Mouse (Mus musculus): Measurements from ENCODE around the gene Tlr5. TPM values are rescaled to one million over a fixed set of nuclear protein-coding genes. Genes with fewer than 3 reads are reported as not detected.

The Tlr5 gene
- polyA plus RNA-seq, 1 experiment from 2014 or later: 0.69 TPM

DNA sequence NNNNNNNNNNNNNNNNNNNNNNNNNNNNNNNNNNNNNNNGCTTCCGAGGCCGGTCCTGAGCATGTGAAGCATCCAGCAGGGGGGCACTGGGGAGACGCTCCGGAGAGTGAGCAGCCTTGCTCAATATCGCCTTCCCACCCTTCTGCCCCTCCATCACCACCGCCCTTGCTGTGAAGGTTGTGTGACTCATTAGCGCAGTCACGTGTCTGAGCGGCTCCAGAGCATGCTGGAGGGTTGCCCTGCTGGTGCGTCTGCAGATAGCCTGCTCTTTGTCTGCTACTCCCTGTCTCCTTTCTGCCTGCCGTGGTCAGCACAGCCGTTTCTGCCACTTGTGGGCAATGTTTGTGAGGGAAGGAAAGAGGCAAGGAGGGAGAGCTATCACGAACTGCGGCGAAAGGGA lies 28.4 kb downstream of the Tlr5 start:
- peak; percentile 97 for DNase-seq (ENCODE audit: low spot score)
- no peaks in the 10 kb centered on the region for H3K36me3 ChIP-seq
- no peaks in the 10 kb centered on the region for H3K9me3 ChIP-seq (replicated peaks)
- peaks cover 12% of the 10 kb centered on the region for H3K4me1 ChIP-seq
- peaks cover 6% of the 10 kb centered on the region; the same call in 1 of the 2 replicates for H3K27me3 ChIP-seq (ENCODE audit: low read depth, poor library complexity, severe bottlenecking)
- H3K27ac ChIP-seq: peak overlapping the region; percentile 87
- under 1% methylated on average over 13 of the region's 15 CpGs for WGBS
- peak overlapping the region; percentile 37 for H3K4me3 ChIP-seq

DNA sequence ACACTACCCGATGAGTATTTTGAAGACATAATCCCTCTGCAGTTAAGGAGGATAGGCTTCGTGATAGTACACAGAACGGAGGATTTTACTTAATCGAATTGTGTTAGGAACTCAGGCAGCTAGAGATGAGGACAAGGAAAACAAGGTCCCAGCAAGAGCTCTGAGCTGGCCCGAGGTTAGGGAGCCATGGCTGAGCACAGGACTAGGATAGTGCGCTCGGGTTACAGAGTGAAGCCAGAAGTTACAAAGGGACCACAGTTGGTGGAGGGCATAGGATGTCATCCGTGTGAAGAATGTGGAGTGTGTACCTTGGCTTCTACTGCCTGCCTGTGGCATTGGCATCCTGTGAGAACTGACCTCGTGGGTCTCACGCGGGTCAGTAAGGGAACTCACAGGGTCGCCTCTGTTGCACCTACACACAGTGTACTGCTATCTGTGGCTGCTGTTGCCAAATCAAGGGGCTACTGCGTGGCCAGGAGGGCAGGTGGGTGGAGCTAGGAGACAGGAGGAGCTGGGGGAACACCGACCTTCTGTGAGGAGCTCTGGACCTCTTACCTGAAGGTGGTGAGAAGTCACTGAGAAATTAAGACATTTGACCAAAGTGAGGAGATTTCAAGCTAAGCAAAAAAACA lies 29.0 kb downstream of the Tlr5 start:
- 59% methylated on average over 14 of the region's 14 CpGs for WGBS
- peaks cover 12% of the 10 kb centered on the region for H3K4me1 ChIP-seq
- DNase-seq (ENCODE audit: low spot score): peak; percentile 60
- H3K9me3 ChIP-seq (replicated peaks): no peaks in the 10 kb centered on the region
- peaks cover 6% of the 10 kb centered on the region; the same call in 1 of the 2 replicates for H3K27me3 ChIP-seq (ENCODE audit: low read depth, poor library complexity, severe bottlenecking)
- H3K4me3 ChIP-seq: peak overlapping the region; percentile 37
- H3K27ac ChIP-seq: peak overlapping the region; percentile 87
- no peaks in the 10 kb centered on the region for H3K36me3 ChIP-seq

DNA sequence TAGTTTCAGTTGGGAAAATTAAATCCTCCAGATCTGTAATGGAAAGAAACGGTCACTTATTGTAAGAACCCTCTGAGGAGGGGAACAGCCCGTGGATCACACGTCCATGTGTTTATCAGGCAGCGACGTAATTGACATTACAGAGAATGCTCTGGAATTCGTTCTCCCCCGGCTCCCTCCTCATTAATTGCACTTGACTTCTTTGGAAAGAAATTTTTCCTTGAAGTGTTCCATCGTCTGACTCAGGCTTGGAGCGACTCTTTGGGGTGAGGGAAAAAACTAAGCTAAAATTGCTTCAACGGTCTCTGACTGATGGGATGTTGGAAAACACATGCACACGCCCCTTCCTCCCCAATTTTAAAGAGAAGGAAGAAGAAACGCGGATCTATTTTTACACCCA lies 31.7 kb downstream of the Tlr5 start:
- Histone ChIP-seq H3K4me3 (no peak overlapping the region), H3K4me1 (peaks cover 15% of the 10 kb centered on the region), H3K36me3 (no peaks in the 10 kb centered on the region), H3K9me3 (replicated peaks) (no peaks in the 10 kb centered on the region), H3K27ac (no peak overlapping the region), H3K27me3 (ENCODE audit: low read depth, poor library complexity, severe bottlenecking) (peaks cover 6% of the 10 kb centered on the region; the same call in 1 of the 2 replicates)
- no peak for DNase-seq (ENCODE audit: low spot score)
- 73% methylated on average over 13 of the region's 13 CpGs for WGBS

DNA sequence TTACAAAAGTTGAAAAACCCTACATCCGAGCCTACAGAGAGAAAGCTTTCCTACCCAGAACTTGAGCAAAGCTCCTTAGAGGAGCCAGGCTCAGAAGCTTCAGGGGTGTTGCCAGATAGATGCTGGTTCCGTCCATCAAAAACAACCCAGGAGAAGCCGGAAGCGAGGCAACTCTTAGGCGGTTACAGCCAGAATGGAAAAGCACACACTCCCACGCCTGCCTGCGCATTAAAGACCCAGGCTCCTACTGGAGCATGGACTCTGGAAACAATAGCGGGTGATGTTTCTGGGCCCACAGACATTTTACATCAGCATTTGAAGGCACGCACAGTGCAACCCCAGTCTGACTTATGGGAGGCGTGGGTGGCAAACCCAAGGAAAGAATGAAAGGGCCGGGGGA lies 32.2 kb downstream of the Tlr5 start:
- Histone ChIP-seq H3K4me1 (peaks cover 15% of the 10 kb centered on the region), H3K36me3 (no peaks in the 10 kb centered on the region), H3K27ac (0 out of 2 replicates have a peak overlapping the region, but pooled peaks have one; percentile 53), H3K9me3 (replicated peaks) (no peaks in the 10 kb centered on the region), H3K4me3 (no peak overlapping the region), H3K27me3 (ENCODE audit: low read depth, poor library complexity, severe bottlenecking) (peaks cover 6% of the 10 kb centered on the region; the same call in 1 of the 2 replicates)
- no peak for DNase-seq (ENCODE audit: low spot score)
- WGBS: 95% methylated on average over 11 of the region's 11 CpGs

DNA sequence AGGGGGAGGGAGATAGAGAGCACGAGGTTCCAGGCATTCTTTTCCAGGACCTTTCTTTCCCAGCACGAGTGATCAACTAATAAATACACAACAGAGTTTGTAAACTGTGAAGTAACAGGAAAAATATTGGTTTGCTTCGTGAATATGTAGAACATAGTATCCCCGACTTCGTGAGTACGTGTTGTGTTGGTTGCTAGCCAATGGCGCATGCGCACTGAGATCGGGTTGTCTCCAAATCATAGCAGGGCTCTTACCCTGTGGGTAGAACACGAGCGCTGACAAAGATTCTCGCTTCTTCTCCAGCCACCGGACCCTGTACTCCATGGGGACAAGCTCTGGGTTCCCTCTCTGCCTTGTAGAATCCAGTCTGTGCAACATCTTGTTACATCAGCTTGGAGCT lies 33.2 kb downstream of the Tlr5 start:
- Histone ChIP-seq H3K27ac (no peak overlapping the region), H3K9me3 (replicated peaks) (no peaks in the 10 kb centered on the region), H3K4me3 (no peak overlapping the region), H3K27me3 (ENCODE audit: low read depth, poor library complexity, severe bottlenecking) (no peaks in the 10 kb centered on the region), H3K4me1 (peaks cover 15% of the 10 kb centered on the region), H3K36me3 (no peaks in the 10 kb centered on the region)
- 95% methylated on average over 13 of the region's 13 CpGs for WGBS
- DNase-seq (ENCODE audit: low spot score): no peak

DNA sequence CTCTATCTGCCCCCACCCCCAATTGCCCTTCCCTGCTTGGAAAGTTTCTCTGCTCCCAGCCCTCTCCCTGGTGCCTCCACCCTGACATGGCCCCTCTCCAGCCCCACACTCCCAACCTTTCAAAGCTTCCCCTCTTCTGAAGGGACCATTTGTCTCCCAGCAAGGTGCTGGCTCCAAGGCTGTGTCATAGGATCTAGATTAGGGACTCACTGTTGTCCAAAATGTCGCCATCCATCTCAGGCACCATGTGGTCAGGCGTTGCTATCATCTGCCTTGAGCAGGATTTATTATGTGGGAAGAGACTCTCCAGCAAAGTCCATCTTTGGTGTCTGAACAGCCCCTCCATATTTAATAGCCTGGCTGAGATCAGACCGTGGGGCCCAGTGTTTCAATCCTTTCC lies 34.1 kb downstream of the Tlr5 start:
- H3K27ac ChIP-seq: no peak overlapping the region
- no peaks in the 10 kb centered on the region for H3K27me3 ChIP-seq (ENCODE audit: low read depth, poor library complexity, severe bottlenecking)
- 47% methylated on average over 3 of the region's 3 CpGs for WGBS

DNA sequence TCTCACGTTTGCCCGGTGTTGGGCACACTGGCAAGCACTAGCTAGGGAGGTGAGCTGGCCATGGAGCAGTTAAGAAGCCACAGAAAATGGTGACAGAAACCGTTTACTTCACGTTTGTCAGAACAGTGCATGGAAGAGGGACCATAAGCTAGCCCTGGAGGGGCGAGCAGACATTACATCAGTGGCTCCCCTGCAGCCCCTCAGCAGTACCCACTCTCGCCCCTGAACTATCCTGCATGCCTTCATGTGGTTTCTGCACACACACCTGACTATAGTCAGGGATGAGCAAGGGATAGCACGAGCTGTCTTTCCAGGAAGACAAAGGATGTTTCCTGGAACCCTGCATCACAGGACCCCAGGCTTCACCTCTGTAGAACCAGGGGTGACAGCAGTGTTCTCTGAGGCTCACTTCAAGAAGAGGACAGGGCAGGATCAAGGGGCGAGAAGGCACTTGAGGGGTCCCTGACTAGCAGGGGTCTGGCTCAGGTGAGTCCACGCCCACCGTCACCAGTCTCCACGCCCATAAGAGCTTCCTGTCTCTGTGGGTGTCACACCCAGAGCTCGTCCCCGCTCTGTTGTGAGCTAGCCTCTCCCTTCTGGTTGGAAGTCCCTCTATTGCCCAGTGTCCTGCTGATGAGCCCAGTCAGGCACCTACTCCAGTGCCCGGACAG lies 35.6 kb downstream of the Tlr5 start:
- Histone ChIP-seq H3K27ac (peak overlapping the region; percentile 5; the same call in 1 of the 2 replicates), H3K4me3 (no peak overlapping the region), H3K9me3 (replicated peaks) (no peaks in the 10 kb centered on the region), H3K27me3 (ENCODE audit: low read depth, poor library complexity, severe bottlenecking) (no peaks in the 10 kb centered on the region), H3K4me1 (peaks cover 4% of the 10 kb centered on the region; the same call in 1 of the 2 replicates), H3K36me3 (no peaks in the 10 kb centered on the region)
- no peak for DNase-seq (ENCODE audit: low spot score)
- 80% methylated on average over 14 of the region's 14 CpGs for WGBS

More for the DNA sequence above, 34.1 kb downstream of the Tlr5 start:
- Histone ChIP-seq H3K4me1 (peaks cover 8% of the 10 kb centered on the region), H3K36me3 (no peaks in the 10 kb centered on the region), H3K4me3 (no peak overlapping the region), H3K9me3 (replicated peaks) (no peaks in the 10 kb centered on the region)
- no peak for DNase-seq (ENCODE audit: low spot score)

DNA sequence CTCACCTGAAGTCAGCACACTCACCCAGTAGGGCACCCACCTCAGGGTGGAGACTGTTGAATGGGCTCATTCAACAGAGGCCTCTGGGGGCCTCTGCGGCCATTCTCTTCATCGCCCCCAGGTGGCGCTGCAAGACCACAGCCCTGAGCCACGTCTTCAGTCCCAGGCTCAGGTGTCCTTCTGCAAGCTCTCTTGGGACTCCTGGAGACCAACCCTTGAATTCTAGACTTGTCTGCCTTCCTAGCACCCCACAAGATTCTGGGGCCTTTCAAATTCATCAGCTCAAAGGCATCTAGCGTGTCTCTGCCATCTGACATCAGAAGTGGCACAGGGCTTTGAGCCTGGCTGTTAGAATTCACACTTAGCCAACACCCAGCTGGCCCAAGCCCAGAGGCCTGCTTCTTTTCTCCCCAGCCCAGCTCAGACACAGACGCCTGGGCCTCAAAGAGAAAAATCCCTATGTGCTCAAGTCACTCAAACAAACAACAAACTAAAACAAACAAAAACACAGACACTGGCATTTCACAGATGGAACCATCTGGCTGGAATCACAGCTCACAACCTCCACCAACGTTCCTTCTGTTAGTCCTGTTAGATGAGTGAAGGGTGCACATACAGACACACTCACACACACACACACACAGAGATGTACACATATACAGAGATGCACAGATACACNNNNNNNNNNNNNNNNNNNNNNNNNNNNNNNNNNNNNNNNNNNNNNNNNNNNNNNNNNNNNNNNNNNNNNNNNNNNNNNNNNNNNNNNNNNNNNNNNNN lies 36.6 kb downstream of the Tlr5 start:
- Histone ChIP-seq H3K4me3 (no peak overlapping the region), H3K27ac (peak overlapping the region; percentile 25; the same call in 1 of the 2 replicates), H3K4me1 (peaks cover 4% of the 10 kb centered on the region; the same call in 1 of the 2 replicates), H3K9me3 (replicated peaks) (no peaks in the 10 kb centered on the region), H3K36me3 (no peaks in the 10 kb centered on the region), H3K27me3 (ENCODE audit: low read depth, poor library complexity, severe bottlenecking) (no peaks in the 10 kb centered on the region)
- peak; percentile 81 for DNase-seq (ENCODE audit: low spot score)
- 9% methylated on average over 7 of the region's 7 CpGs for WGBS

Other genes starting within 250 kb of the Tlr5 start
- not detected in 2 replicates for gene Ccdc185, start 205.6 kb upstream of the Tlr5 start, polyA plus RNA-seq (2016; fragmentation: Nextera tagmentation; extraction: Ambion mirVana)
- 11.5 and 11.7 TPM in 2 replicates for gene Susd4, start 190.9 kb upstream of the Tlr5 start, polyA plus RNA-seq (2016; fragmentation: Nextera tagmentation; extraction: Ambion mirVana)